Mouse (Mus musculus) lung, embryonic 16.5 days (tissue): ENCODE results near the gene Olfr1161. TPM values are rescaled to one million over a fixed set of nuclear protein-coding genes. Genes with fewer than 3 reads are reported as not detected.
"Not testable (repeated sequence)": the region's sequence is repeated elsewhere in the genome, so short reads cannot be mapped to it uniquely, and the experiment has no call there.

Source experiments
- ATAC-seq: fragments of 200-750 bp; cut with Nextera tagmentation; 2 replicates; pipeline ENCODE4 v1.8.0; 2017; ENCODE audit warnings: low read depth, mild to moderate bottlenecking, moderate library complexity
- H3K27ac ChIP-seq: fragments of 300-500 bp; sonication (generic); 2 replicates; pipeline ENCODE4 v1.5.1; 2014; ENCODE audit warnings: mild to moderate bottlenecking, control low read depth, low read length
- H3K27me3 ChIP-seq: fragments of 300-500 bp; sonication (generic); 2 replicates; pipeline ENCODE4 v1.6.1; 2014; ENCODE audit warnings: low read depth, low read length, mixed read lengths; ENCODE audit not compliant: control insufficient read depth, insufficient read depth
- H3K36me3 ChIP-seq: fragments of 300-500 bp; sonication (generic); 2 replicates; pipeline ENCODE4 v1.6.1; 2014; ENCODE audit warnings: low read length; ENCODE audit not compliant: control insufficient read depth, insufficient read depth
- H3K4me1 ChIP-seq: fragments of 300-500 bp; sonication (generic); replicated peaks from 2 replicates; pipeline ENCODE4 v1.6.1; 2014; ENCODE audit warnings: low read length, mixed read lengths; ENCODE audit not compliant: control insufficient read depth, insufficient read depth
- H3K4me2 ChIP-seq: fragments of 300-500 bp; sonication (generic); 2 replicates; pipeline ENCODE4 v1.6.1; 2014; ENCODE audit warnings: low read depth, low read length, control low read depth
- H3K4me3 ChIP-seq: fragments of 300-500 bp; sonication (generic); 2 replicates; pipeline ENCODE4 v1.5.1; 2014; ENCODE audit warnings: mild to moderate bottlenecking, low read length, control low read depth
- H3K9ac ChIP-seq: fragments of 300-500 bp; sonication (generic); 2 replicates; pipeline ENCODE4 v1.6.1; 2014; ENCODE audit warnings: low read length, control low read depth
- H3K9me3 ChIP-seq: fragments of 300-500 bp; sonication (generic); 2 replicates; pipeline ENCODE4 v1.6.1; 2016; ENCODE audit warnings: low read length; ENCODE audit not compliant: control insufficient read depth
- WGBS: fragments of 180-500 bp; shearing (Covaris S2); extraction: QIAGEN DNeasy Blood & Tissue Kit; methylation state at CpG from one replicate; pipeline ENCODE4 v1.1.7; 2014; 5-methylcytosine and 5-hydroxymethylcytosine counted together
- polyA plus RNA-seq: library from polyadenylated mRNA; unstranded; fragments of >200 nt; fragmentation: Nextera tagmentation; extraction: Ambion mirVana; gene quantifications from 2 replicates; pipeline ENCODE4 v1.2.1, GENCODE M21; 2015

Gene Olfr1161
- polyA plus RNA-seq, result not detected in 2 replicates

DNA sequence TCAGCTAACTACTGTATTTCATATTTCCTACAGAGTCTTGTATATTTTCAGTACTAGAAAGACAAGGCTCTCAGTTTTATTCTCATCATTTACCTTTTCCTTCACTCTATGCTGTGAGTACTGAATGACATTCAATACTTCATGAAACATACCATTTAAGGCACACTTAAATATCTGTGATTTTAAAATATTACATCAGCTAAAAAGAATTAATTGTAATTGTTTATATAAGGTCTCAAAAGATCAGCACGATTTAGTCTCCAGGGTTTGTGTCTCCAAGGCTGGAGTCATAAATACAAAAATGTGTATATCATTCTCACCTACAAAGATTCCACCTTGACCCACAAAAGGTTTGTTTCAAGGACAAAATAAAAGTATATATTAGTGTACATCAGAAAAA is at the start of gene Olfr1161:
Olfr1161 (plus strand) TSS at position 301 of the 400 bp plus-strand sequence.
- not testable (repeated sequence) for ATAC-seq, H3K4me3 ChIP-seq
- WGBS, result 62% methylated on average over 1 of the region's 1 CpGs

DNA sequence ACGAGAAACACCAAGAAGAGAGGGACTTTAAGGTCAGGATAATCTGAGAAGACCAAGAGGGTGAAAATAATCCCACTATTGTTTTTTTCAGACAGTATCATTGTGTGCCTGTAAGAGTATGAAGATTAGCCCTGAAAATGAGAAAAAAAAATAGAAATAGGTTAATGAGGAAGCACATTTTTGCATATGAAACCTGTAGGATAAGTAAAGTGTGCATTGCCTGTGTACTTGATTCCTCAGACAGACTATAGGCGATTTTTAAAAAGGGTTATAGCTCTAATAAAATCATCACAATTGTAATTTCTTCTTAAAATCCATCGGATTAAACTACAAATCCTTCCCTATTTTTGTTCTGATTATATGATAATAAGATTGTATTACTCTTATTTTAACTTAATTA is 48.0 kb upstream of the Olfr1161 start, which contains the start of gene Olfr74:
Olfr74 (minus strand) TSS at position 101 of the 400 bp plus-strand sequence.
- Histone ChIP-seq H3K4me1 (no peaks in the 10 kb centered on the region), H3K9me3 (no peaks in the 10 kb centered on the region), H3K27ac (no peak within 1 kb of the TSS), H3K4me3 (no peak within 1 kb of the TSS), H3K9ac (no peak within 1 kb of the TSS), H3K27me3 (no peaks in the 10 kb centered on the region), H3K36me3 (no peaks in the 10 kb centered on the region), H3K4me2 (no peak within 1 kb of the TSS)
- no peak for ATAC-seq
- WGBS, result 61% methylated on average over 3 of the region's 3 CpGs

More for the DNA sequence above, at the start of gene Olfr1161:
- not testable (repeated sequence) for H3K4me1 ChIP-seq, H3K9ac ChIP-seq, H3K27me3 ChIP-seq, H3K9me3 ChIP-seq, H3K27ac ChIP-seq, H3K36me3 ChIP-seq, H3K4me2 ChIP-seq

DNA sequence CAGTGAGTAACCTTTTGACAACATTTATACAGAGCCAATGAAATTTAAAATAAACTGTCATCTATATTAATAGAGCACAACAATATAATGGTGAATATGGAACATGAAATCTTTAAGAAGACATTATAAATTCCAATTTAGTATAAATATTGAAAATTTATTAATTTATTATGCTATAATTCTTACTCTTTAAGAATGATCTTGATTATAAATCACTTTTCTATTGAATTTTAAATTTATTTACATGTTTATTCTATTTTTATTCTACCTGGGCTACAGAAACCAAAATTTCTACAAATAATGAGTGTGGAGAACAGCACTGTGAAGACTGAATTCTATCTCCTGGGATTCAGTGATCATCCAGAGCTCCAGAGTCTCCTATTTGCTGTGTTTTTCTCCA is 32.8 kb upstream of the Olfr1161 start, which contains the start of gene Olfr1158:
Olfr1158 (plus strand) TSS at position 301 of the 400 bp plus-strand sequence.
- Histone ChIP-seq H3K27me3 (no peaks in the 10 kb centered on the region), H3K4me1 (no peaks in the 10 kb centered on the region), H3K27ac (no peak within 1 kb of the TSS), H3K36me3 (no peaks in the 10 kb centered on the region), H3K9ac (no peak within 1 kb of the TSS), H3K4me2 (no peak within 1 kb of the TSS), H3K4me3 (no peak within 1 kb of the TSS), H3K9me3 (no peaks in the 10 kb centered on the region)
- ATAC-seq, result no peak

DNA sequence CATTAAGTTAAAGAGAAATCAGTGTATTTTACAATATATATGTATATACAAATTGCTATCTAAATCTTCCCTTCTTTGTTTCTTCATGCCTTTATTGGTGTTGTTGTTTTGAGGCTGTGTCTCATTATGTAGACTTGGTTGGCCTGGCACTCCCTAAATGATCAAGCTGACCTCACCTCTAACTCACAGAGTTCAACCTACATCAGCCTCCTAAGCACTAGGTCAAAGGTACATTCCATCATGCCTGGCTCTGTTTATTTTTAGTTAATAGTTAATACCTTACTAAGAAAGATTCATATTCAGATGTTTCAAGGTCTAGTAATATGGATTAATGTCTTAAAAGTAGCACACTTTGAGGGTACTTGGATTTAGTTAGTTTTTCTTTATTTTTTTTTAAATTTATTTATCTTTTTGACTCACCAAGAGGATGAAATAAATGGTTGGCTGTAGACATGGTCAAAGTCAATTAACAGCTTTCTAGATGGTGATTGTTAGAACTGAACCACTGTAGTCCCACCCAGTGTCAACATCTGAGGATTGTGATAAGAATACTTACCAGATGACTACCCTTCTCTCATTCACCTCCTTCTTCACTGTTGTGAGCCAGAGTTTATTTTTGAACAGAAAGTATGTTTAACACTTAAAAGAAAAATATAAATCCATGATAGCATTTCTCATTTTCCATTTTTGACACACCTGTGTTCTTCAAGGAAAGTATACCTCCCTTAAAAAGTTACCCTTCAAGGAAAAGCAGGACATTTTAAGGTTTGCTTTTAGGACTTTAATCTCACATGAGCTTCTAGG is 14.9 kb upstream of the Olfr1161 start, which contains the start of gene Olfr1160:
Olfr1160 (minus strand) TSS at position 754 of the 804 bp plus-strand sequence.
- no peaks in the 10 kb centered on the region for H3K4me1 ChIP-seq
- H3K9ac ChIP-seq, result no peak within 1 kb of the TSS
- H3K27ac ChIP-seq, result no peak within 1 kb of the TSS
- H3K27me3 ChIP-seq, result no peaks in the 10 kb centered on the region
- H3K36me3 ChIP-seq, result no peaks in the 10 kb centered on the region
- no peak within 1 kb of the TSS for H3K4me2 ChIP-seq
- no peak for ATAC-seq
- no peaks in the 10 kb centered on the region for H3K9me3 ChIP-seq
- H3K4me3 ChIP-seq, result no peak within 1 kb of the TSS

DNA sequence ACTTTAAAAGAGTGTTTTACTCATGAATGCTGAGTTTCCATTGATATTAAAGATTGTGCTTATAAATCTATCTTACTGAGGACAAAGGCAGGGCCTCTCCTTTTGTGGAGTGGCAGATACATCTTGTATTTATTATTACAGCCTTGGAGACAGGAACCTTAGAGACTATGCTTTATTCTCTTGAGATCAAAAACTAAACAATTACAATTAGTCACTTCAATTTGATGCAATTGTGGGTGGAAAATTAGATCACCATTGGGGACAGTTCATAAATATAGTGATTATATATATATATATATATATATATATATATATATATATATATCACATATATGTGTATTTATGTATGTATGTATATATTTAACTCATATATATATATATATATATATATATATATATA is 15.0 kb downstream of the Olfr1161 start, which contains the start of gene Olfr73:
Olfr73 (minus strand) TSS at position 101 of the 400 bp plus-strand sequence.
- H3K27ac ChIP-seq, result no peak within 1 kb of the TSS
- ATAC-seq, result no peak
- H3K4me2 ChIP-seq, result no peak within 1 kb of the TSS
- no peaks in the 10 kb centered on the region for H3K9me3 ChIP-seq
- H3K4me1 ChIP-seq, result no peaks in the 10 kb centered on the region
- H3K27me3 ChIP-seq, result no peaks in the 10 kb centered on the region
- H3K36me3 ChIP-seq, result no peaks in the 10 kb centered on the region
- H3K9ac ChIP-seq, result no peak within 1 kb of the TSS
- H3K4me3 ChIP-seq, result no peak within 1 kb of the TSS

DNA sequence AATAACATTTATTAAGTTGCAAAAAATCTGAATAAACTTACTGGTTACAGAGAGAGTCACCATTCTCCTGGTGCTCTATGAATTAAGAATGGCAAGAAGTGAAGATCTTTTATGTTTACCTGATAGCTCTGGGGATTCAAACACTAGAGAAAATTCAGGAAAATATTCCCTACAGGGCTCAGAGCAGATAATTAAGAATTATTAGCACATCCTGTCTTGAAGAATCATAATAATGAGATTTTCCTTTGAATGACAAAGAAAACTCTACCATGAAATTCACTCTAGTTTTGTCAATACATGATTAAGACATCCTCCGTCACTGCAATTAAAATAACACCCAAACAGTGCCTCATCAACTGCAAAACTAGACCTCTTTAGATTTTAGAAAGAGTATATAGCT is 28.5 kb downstream of the Olfr1161 start, which contains the start of gene Olfr1162:
Olfr1162 (minus strand) TSS at position 101 of the 400 bp plus-strand sequence.
- no peak within 1 kb of the TSS for H3K9ac ChIP-seq
- no peaks in the 10 kb centered on the region for H3K4me1 ChIP-seq
- H3K36me3 ChIP-seq, result no peaks in the 10 kb centered on the region
- no peak within 1 kb of the TSS for H3K4me2 ChIP-seq
- 79% methylated on average over 1 of the region's 1 CpGs for WGBS
- H3K4me3 ChIP-seq, result no peak within 1 kb of the TSS
- ATAC-seq, result no peak
- H3K27me3 ChIP-seq, result no peaks in the 10 kb centered on the region
- no peak within 1 kb of the TSS for H3K27ac ChIP-seq
- H3K9me3 ChIP-seq, result no peaks in the 10 kb centered on the region

DNA sequence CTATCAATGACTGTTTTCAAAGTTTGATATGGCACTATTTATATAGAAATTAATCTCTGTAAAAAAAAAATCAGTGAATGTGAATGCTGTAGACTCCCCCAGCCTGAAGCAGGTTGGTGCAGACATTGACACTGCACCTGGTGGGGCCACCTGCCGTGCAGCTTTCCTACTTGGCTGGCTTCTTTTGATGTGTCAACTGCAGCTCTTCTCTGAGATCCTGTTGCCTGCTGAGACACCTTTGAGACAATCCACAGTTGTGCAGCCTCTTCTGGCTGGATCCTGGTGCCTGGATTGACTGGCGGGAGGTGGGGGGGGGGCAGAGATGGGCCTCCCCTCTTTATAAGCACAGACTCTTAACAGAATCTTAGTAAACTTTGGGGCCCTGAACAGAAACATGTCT is 41.0 kb downstream of the Olfr1161 start:
- ATAC-seq, result no peak
- Histone ChIP-seq H3K4me1 (no peaks in the 10 kb centered on the region), H3K27me3 (no peaks in the 10 kb centered on the region), H3K9me3 (no peaks in the 10 kb centered on the region), H3K36me3 (no peaks in the 10 kb centered on the region), H3K4me2 (no peak overlapping the region), H3K27ac (no peak overlapping the region), H3K9ac (no peak overlapping the region), H3K4me3 (no peak overlapping the region)
- WGBS, result 79% methylated on average over 2 of the region's 2 CpGs

DNA sequence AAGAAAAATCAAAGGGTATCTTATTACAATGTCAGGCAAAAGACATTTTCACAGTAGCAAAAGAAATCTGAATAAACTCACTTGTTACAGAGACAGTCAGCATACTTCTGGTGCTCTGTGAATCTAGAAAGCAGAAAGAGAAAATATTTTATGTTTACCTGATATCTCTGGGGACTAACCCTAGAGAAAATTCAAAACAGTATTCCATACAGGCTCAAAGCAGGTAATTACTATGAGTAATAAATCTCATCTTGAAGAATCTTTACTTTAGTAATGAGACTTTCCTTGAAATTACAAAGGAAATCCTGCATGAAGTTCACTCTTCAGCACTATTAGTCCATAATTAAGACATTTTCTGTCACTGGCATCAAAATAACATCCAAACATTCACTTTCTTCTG is 49.2 kb downstream of the Olfr1161 start, which contains the start of gene Olfr1163:
Olfr1163 (minus strand) TSS at position 101 of the 400 bp plus-strand sequence.
- Histone ChIP-seq H3K27me3 (no peaks in the 10 kb centered on the region), H3K4me1 (no peaks in the 10 kb centered on the region)
- ATAC-seq, result no peak

More for the DNA sequence above, 49.2 kb downstream of the Olfr1161 start, which contains the start of gene Olfr1163:
- Histone ChIP-seq H3K27ac (no peak within 1 kb of the TSS), H3K4me2 (no peak within 1 kb of the TSS), H3K36me3 (no peaks in the 10 kb centered on the region), H3K9ac (no peak within 1 kb of the TSS), H3K4me3 (no peak within 1 kb of the TSS), H3K9me3 (no peaks in the 10 kb centered on the region)
